Mouse (Mus musculus): ENCODE data around the gene Arntl. TPM values are rescaled to one million over a fixed set of nuclear protein-coding genes. Genes with fewer than 3 reads are reported as not detected.

Arntl gene
- 10 to 100 TPM; 29.6 to 29.9 TPM for total RNA-seq (2023)

DNA sequence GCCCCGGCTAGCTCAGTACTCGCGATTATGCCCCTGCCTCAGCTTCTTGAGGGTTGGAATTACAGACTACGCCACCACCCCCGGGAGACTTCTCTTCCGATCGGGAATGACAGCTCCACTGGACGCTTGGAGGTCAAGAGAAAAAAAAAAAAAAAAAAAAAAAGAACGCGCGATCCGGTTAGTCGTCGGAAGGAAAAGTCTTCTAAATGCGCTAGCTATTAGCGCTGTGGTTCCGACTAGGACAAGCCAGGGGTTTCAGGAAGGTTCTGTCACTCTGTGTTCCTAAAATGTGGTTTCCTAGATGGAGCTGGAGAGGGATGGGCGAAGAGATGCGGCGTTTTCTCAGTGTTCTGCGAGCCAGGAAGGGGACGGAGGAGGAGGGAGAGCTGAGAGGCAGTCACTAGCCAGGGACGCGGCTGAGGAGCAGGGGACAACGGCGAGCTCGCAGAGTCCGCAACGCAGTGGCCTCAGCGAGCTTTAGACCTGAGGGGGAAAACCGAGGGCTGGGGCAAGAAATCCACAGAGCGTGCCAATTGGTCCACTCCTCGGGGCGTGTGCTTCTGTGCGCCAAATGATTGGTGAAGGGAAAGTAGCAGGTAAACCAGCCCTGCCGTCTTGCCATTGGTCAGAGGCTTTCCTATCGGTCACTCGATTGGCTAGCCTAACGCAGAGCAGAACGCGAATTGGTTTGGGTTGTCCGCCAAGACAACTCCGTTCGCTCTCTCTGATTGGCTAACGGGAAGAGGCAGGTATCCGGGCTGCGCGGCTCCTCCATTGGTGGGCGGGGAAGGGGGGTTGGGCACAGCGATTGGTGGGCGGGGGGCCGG lies at the start of gene Arntl:
Gene Arntl (plus strand): TSS at position 822 of the 827 bp plus-strand sequence.

Other genes starting within 250 kb of the Arntl start
- gene Btbd10, start 161.9 kb downstream of the Arntl start, total RNA-seq (2023): 10 to 100 TPM; 17.6 to 28.2 TPM
- not detected for gene Pth, start 181.1 kb downstream of the Arntl start, total RNA-seq (2023)

All from B cell, adult 67 days (primary cell).